Mouse (Mus musculus) gastrocnemius, postnatal 36 days (tissue): ENCODE measurements around the gene Clic4. TPM values are rescaled to one million over a fixed set of nuclear protein-coding genes. Genes with fewer than 3 reads are reported as not detected.

Experiments
- DNase-seq, 2 experiments: peaks; one replicate each; pipeline ENCODE4 v3.0.0; 2022
- intact Hi-C: fragments of 180-260 bp; cut with DNase I; formaldehyde crosslinking; loops from one replicate; pipeline ENCODE4 v1.15.1; 2025
- total RNA-seq, 2 experiments: library from RNA; stranded (reverse); gene quantifications; 2 replicates each; pipeline ENCODE4 v1.2.3; 2021

The Clic4 gene
- total RNA-seq, 2 experiments from 2014 or later = 22.4 to 24.3 TPM

GRCm38 (mm10) chr4:135267521-135267920 lies 5.1 kb downstream of the Clic4 start:
- no peak for DNase-seq
- intact Hi-C loops = no loop called here

- no peak for DNase-seq
Measured at GRCm38 (mm10) chr4:135266987-135267386, 5.6 kb downstream of the Clic4 start.

GRCm38 (mm10) chr4:135260434-135260833 lies 12.2 kb downstream of the Clic4 start:
- no peak for DNase-seq
- intact Hi-C loops = no loop called here

More at GRCm38 (mm10) chr4:135266987-135267386, 5.6 kb downstream of the Clic4 start:
- intact Hi-C loops = no loop called here

- DNase-seq = no peak
Measured at GRCm38 (mm10) chr4:135258521-135258920, 14.1 kb downstream of the Clic4 start.

GRCm38 (mm10) chr4:135257881-135258476 lies 14.6 kb downstream of the Clic4 start:
- intact Hi-C loops = no loop called here
- DNase-seq = no peak

More at GRCm38 (mm10) chr4:135258521-135258920, 14.1 kb downstream of the Clic4 start:
- intact Hi-C loops = no loop called here

GRCm38 (mm10) chr4:135256536-135257450 lies 15.8 kb downstream of the Clic4 start:
- DNase-seq = no peak
- intact Hi-C loops = no loop called here

GRCm38 (mm10) chr4:135254770-135255169 lies 17.8 kb downstream of the Clic4 start:
- intact Hi-C loops = no loop called here
- no peak for DNase-seq

GRCm38 (mm10) chr4:135254321-135254720 lies 18.3 kb downstream of the Clic4 start:
- intact Hi-C loops = no loop called here
- DNase-seq = no peak

GRCm38 (mm10) chr4:135253239-135254039 lies 19.2 kb downstream of the Clic4 start:
- no peak for DNase-seq
- intact Hi-C loops = no loop called here

GRCm38 (mm10) chr4:135251801-135252200 lies 20.8 kb downstream of the Clic4 start:
- no peak for DNase-seq
- intact Hi-C loops = no loop called here

GRCm38 (mm10) chr4:135248250-135249018 lies 24.2 kb downstream of the Clic4 start:
- intact Hi-C loops = no loop called here
- DNase-seq = no peak

GRCm38 (mm10) chr4:135246866-135247756 lies 25.5 kb downstream of the Clic4 start:
- DNase-seq = no peak
- intact Hi-C loops = no loop called here

- intact Hi-C loops = no loop called here
- no peak for DNase-seq
Measured at GRCm38 (mm10) chr4:135246444-135246843, 26.2 kb downstream of the Clic4 start.

- intact Hi-C loops = no loop called here
- no peak for DNase-seq
Measured at GRCm38 (mm10) chr4:135245841-135246240, 26.8 kb downstream of the Clic4 start.

GRCm38 (mm10) chr4:135244335-135244734 lies 28.3 kb downstream of the Clic4 start:
- DNase-seq = no peak
- intact Hi-C loops = no loop called here

GRCm38 (mm10) chr4:135242913-135243541 lies 29.6 kb downstream of the Clic4 start:
- intact Hi-C loops = no loop called here
- DNase-seq = no peak

- intact Hi-C loops = no loop called here
- DNase-seq = no peak
Measured at GRCm38 (mm10) chr4:135242383-135242782, 30.2 kb downstream of the Clic4 start.

- DNase-seq = no peak
- intact Hi-C loops = no loop called here
Measured at GRCm38 (mm10) chr4:135241669-135242068, 30.9 kb downstream of the Clic4 start.

GRCm38 (mm10) chr4:135241106-135241505 lies 31.5 kb downstream of the Clic4 start:
- intact Hi-C loops = no loop called here
- DNase-seq = no peak
